Mouse (Mus musculus) thymus, adult 2 months (tissue): Measurements from ENCODE around the gene Dnttip1.

Experiments used
- CTCF ChIP-seq: fragments of 200-500 bp; IDR thresholded peaks from 2 replicates; pipeline ENCODE4 v1.5.1; 2012; ENCODE audit warnings: mild to moderate bottlenecking, control low read depth, low read length, moderate library complexity, borderline replicate concordance; ENCODE audit not compliant: control insufficient read depth, poor library complexity, insufficient read depth; ENCODE audit errors: extremely low read depth
- POLR2A ChIP-seq: fragments of 200-500 bp; IDR thresholded peaks from 2 replicates; pipeline ENCODE4 v1.6.1; 2012; ENCODE audit warnings: mild to moderate bottlenecking, low read length, control low read depth, moderate library complexity; ENCODE audit not compliant: control insufficient read depth, poor library complexity, insufficient read depth; ENCODE audit errors: extremely low read depth

DNA sequence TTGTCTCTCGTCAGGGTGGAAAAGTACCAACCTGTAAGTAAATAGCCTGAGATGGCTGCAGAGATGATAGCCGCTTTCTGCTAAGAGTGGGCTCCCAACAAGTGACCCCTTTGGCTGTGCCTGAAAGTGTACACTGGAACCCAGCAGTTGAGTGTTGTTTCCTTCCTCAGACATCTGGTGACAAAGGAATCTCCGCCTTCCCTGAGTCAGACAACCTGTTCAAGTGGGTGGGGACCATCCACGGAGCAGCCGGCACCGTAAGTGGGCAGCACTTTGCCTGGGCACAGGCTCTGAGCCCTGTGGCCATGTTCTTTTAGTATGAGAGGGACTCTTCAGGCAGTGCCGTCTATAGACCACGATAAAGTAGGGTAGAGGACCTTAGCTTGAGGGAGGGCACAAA is 25.3 kb downstream of the Dnttip1 start:
- TF ChIP-seq POLR2A (no peak), CTCF (no peak)
